In genomic region chr1:151087811-151088511, GRCm38 (mm10) we compare ENCODE assay signal across 13 mouse cellular contexts.
DNase-seq lines count a peak whose midpoint lies in the region; ATAC-seq lines count a peak whose summit lies in the region.
"Had no signal": no experiment of that assay in that cellular context is flagged by ENCODE, and none has a peak within 500 bp of the region (broad histone marks: within the 10 kb centered on the region; RNA-seq: fewer than 3 reads in every experiment).

No protein-coding gene starts in this region.

- H3K4me3 ChIP-seq in liver, embryonic 12.5 days: no peak overlapping the region
- H3K4me3 ChIP-seq in neural tube, embryonic 13.5 days: no peak overlapping the region
- H3K4me3 ChIP-seq: limb, embryonic 12.5 days had no signal

- no peak overlapping the region for H3K4me2 ChIP-seq in liver, embryonic 12.5 days
- no peak overlapping the region for H3K4me2 ChIP-seq in neural tube, embryonic 13.5 days
- H3K4me2 ChIP-seq: heart, embryonic 11.5 days; limb, embryonic 12.5 days had no signal

- H3K9ac ChIP-seq in liver, embryonic 12.5 days: peak overlapping the region; percentile 1; the same call in 1 of the 2 replicates
- no peak overlapping the region for H3K9ac ChIP-seq in neural tube, embryonic 13.5 days
- H3K9ac ChIP-seq: limb, embryonic 12.5 days had no signal

- no peaks in the 10 kb centered on the region for H3K36me3 ChIP-seq in liver, embryonic 12.5 days
- no peaks in the 10 kb centered on the region for H3K36me3 ChIP-seq in neural tube, embryonic 13.5 days
- H3K36me3 ChIP-seq: limb, embryonic 12.5 days had no signal

- peak; percentile 61 to 62 for DNase-seq in adrenal gland, adult (ENCODE audit: inconsistent age in 2 of 2, low spot score in 1 of 2)
- no peak for DNase-seq in adrenal gland, postnatal 10 days
- DNase-seq in liver: no peak
- DNase-seq in layer of hippocampus, adult 18-20 months (ENCODE audit: low spot score in 2 of 2): peak; percentile 74 to 86
- DNase-seq in kidney, postnatal 36 days: no peak
- no peak for DNase-seq in heart, adult 18-20 months
- DNase-seq: kidney, adult 18-20 months; thymus, postnatal 4 days had no signal

- H3K27ac ChIP-seq in liver, embryonic 12.5 days: no peak overlapping the region
- H3K27ac ChIP-seq in neural tube, embryonic 13.5 days (replicated peaks): no peak overlapping the region
- H3K27ac ChIP-seq: limb, embryonic 12.5 days; macrophage had no signal

- no peak for ATAC-seq in liver, embryonic 12.5 days
- 0 out of 2 replicates have a peak, but pooled peaks have one; percentile 34 for ATAC-seq in neural tube, embryonic 13.5 days (ENCODE audit: low read depth)

- H3K4me1 ChIP-seq in liver, embryonic 12.5 days: peaks cover 49% of the 10 kb centered on the region
- H3K4me1 ChIP-seq in neural tube, embryonic 13.5 days (replicated peaks): peaks cover 17% of the 10 kb centered on the region

- peaks cover 4% of the 10 kb centered on the region; the same call in 1 of the 2 replicates for H3K27me3 ChIP-seq in liver, embryonic 12.5 days (replicated peaks)
- no peaks in the 10 kb centered on the region for H3K27me3 ChIP-seq in neural tube, embryonic 13.5 days
- H3K27me3 ChIP-seq: limb, embryonic 12.5 days had no signal

- whole genome bisulfite sequencing in liver, embryonic 12.5 days (ENCODE audit: insufficient replicate concordance): 76% methylated on average over 14 of the region's 14 CpGs
- WGBS in neural tube, embryonic 13.5 days: 67% methylated on average over 14 of the region's 14 CpGs

- H3K9me3 ChIP-seq in liver, embryonic 12.5 days (replicated peaks): no peaks in the 10 kb centered on the region
- H3K9me3 ChIP-seq in neural tube, embryonic 13.5 days: no peaks in the 10 kb centered on the region
- H3K9me3 ChIP-seq: limb, embryonic 12.5 days had no signal

Comparison
In these comparisons a context has a peak if more than half of its experiments do, and no peak if none do; other contexts are left out.
1. DNase-seq: peak in adrenal gland, adult (2 of 2) and layer of hippocampus, adult 18-20 months (2 of 2); none in adrenal gland, postnatal 10 days (single experiment), liver (single experiment), kidney, postnatal 36 days (0 of 2) and heart, adult 18-20 months (0 of 2).